Mouse (Mus musculus): ENCODE measurements around the gene Sptbn1.

DNA sequence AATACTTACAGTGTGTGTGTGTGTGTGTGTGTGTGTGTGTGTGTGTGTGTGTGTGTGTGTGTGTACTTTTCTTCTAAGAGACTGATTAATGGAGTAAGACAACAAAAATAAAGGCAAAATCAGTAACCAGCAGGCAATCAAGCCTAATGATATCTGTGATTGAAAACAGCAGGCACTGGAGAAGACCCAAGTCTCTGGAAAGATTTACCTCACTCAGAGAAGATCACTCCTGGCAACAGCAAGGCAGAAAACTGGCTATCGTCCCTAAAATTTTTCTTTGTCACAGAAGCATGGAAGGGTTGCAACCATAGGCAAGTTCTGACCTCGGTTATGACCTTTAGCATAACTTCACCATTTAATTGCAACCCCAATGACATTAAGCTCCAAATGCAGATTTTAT, 112.1 kb downstream of the Sptbn1 start:
- TF ChIP-seq POLR2A (IDR thresholded peaks at IDR 0.05; ENCODE audit: low read depth, low read length) (no peak), CTCF (IDR thresholded peaks at IDR 0.05; ENCODE audit: extremely low read depth, insufficient read depth, insufficient read length, insufficient replicate concordance) (no peak)

Data from spleen, adult 2 months (tissue).